Mouse (Mus musculus): ENCODE data around the gene Atg9b. TPM values are rescaled to one million over a fixed set of nuclear protein-coding genes. Genes with fewer than 3 reads are reported as not detected.

Gene Atg9b
- polyA plus RNA-seq, 1 experiment from 2014 or later = 0.46 TPM

GRCm38 (mm10) chr5:24412063-24412462, 20.1 kb upstream of the Atg9b start:
- WGBS = 81% methylated on average over 2 of the region's 2 CpGs
- no peak for ATAC-seq (ENCODE audit: low read depth)
- H3K4me1 ChIP-seq (replicated peaks; ENCODE audit: control insufficient read depth, insufficient read depth, low read length) = 0 out of 2 replicates have a peak, but pooled peaks cover 4% of the 10 kb centered on the region
- no peak overlapping the region for H3K4me3 ChIP-seq (ENCODE audit: low read length)
- H3K9ac ChIP-seq (ENCODE audit: low read length) = no peak overlapping the region
- no peaks in the 10 kb centered on the region for H3K27me3 ChIP-seq (ENCODE audit: control insufficient read depth, insufficient read depth, low read depth, low read length)
- no peaks in the 10 kb centered on the region for H3K36me3 ChIP-seq (ENCODE audit: control insufficient read depth, insufficient read depth, low read length)
- H3K27ac ChIP-seq (ENCODE audit: low read length) = no peak overlapping the region
- no peaks in the 10 kb centered on the region for H3K9me3 ChIP-seq (ENCODE audit: control insufficient read depth, low read length)
- H3K4me2 ChIP-seq (ENCODE audit: low read depth, low read length) = no peak overlapping the region

GRCm38 (mm10) chr5:24409466-24409865, 17.5 kb upstream of the Atg9b start:
- H3K9me3 ChIP-seq (ENCODE audit: control insufficient read depth, low read length) = no peaks in the 10 kb centered on the region
- H3K36me3 ChIP-seq (ENCODE audit: control insufficient read depth, insufficient read depth, low read length) = peaks cover 3% of the 10 kb centered on the region; the same call in 1 of the 2 replicates
- H3K9ac ChIP-seq (ENCODE audit: low read length) = no peak overlapping the region
- no peak overlapping the region for H3K4me3 ChIP-seq (ENCODE audit: low read length)
- H3K4me2 ChIP-seq (ENCODE audit: low read depth, low read length) = no peak overlapping the region
- ATAC-seq (ENCODE audit: low read depth) = no peak
- WGBS = 72% methylated on average over 2 of the region's 2 CpGs
- H3K27me3 ChIP-seq (ENCODE audit: control insufficient read depth, insufficient read depth, low read depth, low read length) = no peaks in the 10 kb centered on the region
- no peaks in the 10 kb centered on the region for H3K4me1 ChIP-seq (replicated peaks; ENCODE audit: control insufficient read depth, insufficient read depth, low read length)
- no peak overlapping the region for H3K27ac ChIP-seq (ENCODE audit: low read length)

DNA sequence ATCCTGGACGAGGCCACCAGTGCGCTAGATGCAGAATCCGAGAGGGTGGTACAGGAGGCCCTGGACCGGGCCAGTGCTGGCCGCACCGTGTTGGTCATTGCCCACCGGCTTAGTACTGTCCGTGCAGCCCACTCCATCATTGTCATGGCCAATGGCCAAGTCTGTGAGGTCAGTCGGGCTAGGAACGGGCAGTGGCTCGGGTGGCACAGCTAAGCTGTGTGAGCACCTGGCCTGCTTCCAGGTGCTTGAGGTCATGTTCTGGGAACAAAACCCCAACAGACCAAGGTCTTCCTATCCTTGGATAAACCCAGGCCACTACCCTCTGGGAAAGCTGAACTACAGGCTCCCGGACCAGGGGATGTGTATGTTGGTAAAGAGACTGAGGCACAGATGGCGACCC, 16.7 kb upstream of the Atg9b start:
- no peak for ATAC-seq (ENCODE audit: low read depth)
- Histone ChIP-seq H3K9ac (ENCODE audit: low read length) (no peak overlapping the region), H3K4me1 (replicated peaks; ENCODE audit: control insufficient read depth, insufficient read depth, low read length) (no peaks in the 10 kb centered on the region), H3K27ac (ENCODE audit: low read length) (no peak overlapping the region), H3K4me3 (ENCODE audit: low read length) (no peak overlapping the region), H3K36me3 (ENCODE audit: control insufficient read depth, insufficient read depth, low read length) (peaks cover 3% of the 10 kb centered on the region; the same call in 1 of the 2 replicates), H3K9me3 (ENCODE audit: control insufficient read depth, low read length) (no peaks in the 10 kb centered on the region), H3K27me3 (ENCODE audit: control insufficient read depth, insufficient read depth, low read depth, low read length) (no peaks in the 10 kb centered on the region), H3K4me2 (ENCODE audit: low read depth, low read length) (no peak overlapping the region)
- WGBS = 82% methylated on average over 13 of the region's 13 CpGs

DNA sequence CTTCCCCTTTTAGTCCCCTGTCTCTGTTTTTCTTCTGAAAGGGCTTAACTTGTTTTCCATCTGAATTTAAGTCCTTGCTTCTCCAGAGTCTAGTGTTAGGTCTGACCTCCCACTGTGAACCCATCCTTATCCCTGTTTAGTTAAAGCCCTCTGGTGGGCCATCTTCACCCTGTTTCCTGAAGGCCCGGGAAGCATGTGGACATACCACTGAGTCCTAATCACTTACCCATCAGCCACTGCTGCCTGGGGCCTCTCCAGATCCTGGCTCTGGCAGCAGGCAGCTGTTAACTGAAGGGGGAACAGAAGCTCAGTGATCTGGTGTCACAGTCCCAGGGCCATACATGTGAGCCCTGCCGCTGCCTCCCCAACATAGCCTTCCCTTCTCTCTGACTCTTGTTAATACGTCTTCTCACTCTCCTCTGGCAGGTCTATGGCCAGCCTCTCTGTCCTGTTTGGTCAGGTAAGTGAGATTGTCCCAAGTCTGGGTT, 13.5 kb upstream of the Atg9b start:
- 58% methylated on average over 3 of the region's 3 CpGs for WGBS
- Histone ChIP-seq H3K9me3 (ENCODE audit: control insufficient read depth, low read length) (no peaks in the 10 kb centered on the region), H3K27ac (ENCODE audit: low read length) (no peak overlapping the region), H3K9ac (ENCODE audit: low read length) (no peak overlapping the region), H3K27me3 (ENCODE audit: control insufficient read depth, insufficient read depth, low read depth, low read length) (no peaks in the 10 kb centered on the region), H3K4me2 (ENCODE audit: low read depth, low read length) (no peak overlapping the region), H3K4me3 (ENCODE audit: low read length) (no peak overlapping the region), H3K36me3 (ENCODE audit: control insufficient read depth, insufficient read depth, low read length) (peaks cover 9% of the 10 kb centered on the region), H3K4me1 (replicated peaks; ENCODE audit: control insufficient read depth, insufficient read depth, low read length) (no peaks in the 10 kb centered on the region)
- ATAC-seq (ENCODE audit: low read depth) = no peak

GRCm38 (mm10) chr5:24404594-24405360, 12.8 kb upstream of the Atg9b start:
- Histone ChIP-seq H3K9me3 (ENCODE audit: control insufficient read depth, low read length) (no peaks in the 10 kb centered on the region), H3K9ac (ENCODE audit: low read length) (no peak overlapping the region), H3K4me3 (ENCODE audit: low read length) (no peak overlapping the region), H3K4me2 (ENCODE audit: low read depth, low read length) (no peak overlapping the region), H3K27me3 (ENCODE audit: control insufficient read depth, insufficient read depth, low read depth, low read length) (no peaks in the 10 kb centered on the region), H3K27ac (ENCODE audit: low read length) (no peak overlapping the region), H3K4me1 (replicated peaks; ENCODE audit: control insufficient read depth, insufficient read depth, low read length) (no peaks in the 10 kb centered on the region), H3K36me3 (ENCODE audit: control insufficient read depth, insufficient read depth, low read length) (peaks cover 9% of the 10 kb centered on the region)
- WGBS = 78% methylated on average over 6 of the region's 6 CpGs
- no peak for ATAC-seq (ENCODE audit: low read depth)

- no peak overlapping the region for H3K4me2 ChIP-seq (ENCODE audit: low read depth, low read length)
- no peaks in the 10 kb centered on the region for H3K9me3 ChIP-seq (ENCODE audit: control insufficient read depth, low read length)
- H3K27me3 ChIP-seq (ENCODE audit: control insufficient read depth, insufficient read depth, low read depth, low read length) = no peaks in the 10 kb centered on the region
- ATAC-seq (ENCODE audit: low read depth) = peak; percentile 20; the same call in 1 of the 2 replicates
- no peak overlapping the region for H3K4me3 ChIP-seq (ENCODE audit: low read length)
- H3K4me1 ChIP-seq (replicated peaks; ENCODE audit: control insufficient read depth, insufficient read depth, low read length) = no peaks in the 10 kb centered on the region
- H3K36me3 ChIP-seq (ENCODE audit: control insufficient read depth, insufficient read depth, low read length) = peaks cover 11% of the 10 kb centered on the region
- 69% methylated on average over 9 of the region's 9 CpGs for WGBS
- no peak overlapping the region for H3K9ac ChIP-seq (ENCODE audit: low read length)
- H3K27ac ChIP-seq (ENCODE audit: low read length) = no peak overlapping the region
These were observed 10.0 kb upstream of the Atg9b start for GRCm38 (mm10) chr5:24401969-24402368.

- no peak for ATAC-seq (ENCODE audit: low read depth)
- no peaks in the 10 kb centered on the region for H3K4me1 ChIP-seq (replicated peaks; ENCODE audit: control insufficient read depth, insufficient read depth, low read length)
- H3K27ac ChIP-seq (ENCODE audit: low read length) = no peak overlapping the region
- no peak overlapping the region for H3K9ac ChIP-seq (ENCODE audit: low read length)
- no peaks in the 10 kb centered on the region for H3K9me3 ChIP-seq (ENCODE audit: control insufficient read depth, low read length)
- WGBS = 90% methylated on average over 5 of the region's 5 CpGs
- no peak overlapping the region for H3K4me2 ChIP-seq (ENCODE audit: low read depth, low read length)
- peaks cover 8% of the 10 kb centered on the region for H3K36me3 ChIP-seq (ENCODE audit: control insufficient read depth, insufficient read depth, low read length)
- no peak overlapping the region for H3K4me3 ChIP-seq (ENCODE audit: low read length)
- H3K27me3 ChIP-seq (ENCODE audit: control insufficient read depth, insufficient read depth, low read depth, low read length) = no peaks in the 10 kb centered on the region
These were observed 9.1 kb upstream of the Atg9b start for GRCm38 (mm10) chr5:24400911-24401605.

GRCm38 (mm10) chr5:24400362-24400761, 8.4 kb upstream of the Atg9b start:
- Histone ChIP-seq H3K4me2 (ENCODE audit: low read depth, low read length) (no peak overlapping the region), H3K36me3 (ENCODE audit: control insufficient read depth, insufficient read depth, low read length) (peaks cover 8% of the 10 kb centered on the region), H3K27ac (ENCODE audit: low read length) (no peak overlapping the region), H3K27me3 (ENCODE audit: control insufficient read depth, insufficient read depth, low read depth, low read length) (no peaks in the 10 kb centered on the region), H3K4me1 (replicated peaks; ENCODE audit: control insufficient read depth, insufficient read depth, low read length) (no peaks in the 10 kb centered on the region), H3K9me3 (ENCODE audit: control insufficient read depth, low read length) (no peaks in the 10 kb centered on the region), H3K4me3 (ENCODE audit: low read length) (no peak overlapping the region), H3K9ac (ENCODE audit: low read length) (no peak overlapping the region)
- no peak for ATAC-seq (ENCODE audit: low read depth)
- WGBS = 81% methylated on average over 11 of the region's 11 CpGs

DNA sequence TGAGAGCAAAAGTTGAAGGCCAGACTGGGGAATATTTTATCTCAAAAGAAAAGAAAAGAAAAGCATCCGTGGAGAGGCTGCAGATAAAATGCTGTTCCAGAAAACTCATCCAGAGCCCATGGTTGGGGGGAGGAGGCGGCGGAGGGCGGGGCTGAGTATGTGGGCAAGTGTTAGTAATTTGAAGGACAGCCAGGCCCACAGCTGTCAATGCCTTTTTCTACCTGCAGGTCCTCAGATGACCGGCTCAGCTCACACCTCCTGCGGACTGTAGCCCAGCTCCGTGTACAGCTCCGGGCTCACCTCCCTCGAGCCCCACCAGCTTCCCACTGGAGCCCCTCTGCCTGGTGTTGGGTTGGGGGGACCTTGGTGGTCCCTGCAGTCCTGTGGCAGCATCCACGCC, 7.7 kb upstream of the Atg9b start:
- no peak overlapping the region for H3K27ac ChIP-seq (ENCODE audit: low read length)
- H3K4me3 ChIP-seq (ENCODE audit: low read length) = no peak overlapping the region
- H3K36me3 ChIP-seq (ENCODE audit: control insufficient read depth, insufficient read depth, low read length) = peaks cover 8% of the 10 kb centered on the region
- H3K9ac ChIP-seq (ENCODE audit: low read length) = no peak overlapping the region
- H3K4me2 ChIP-seq (ENCODE audit: low read depth, low read length) = no peak overlapping the region
- H3K27me3 ChIP-seq (ENCODE audit: control insufficient read depth, insufficient read depth, low read depth, low read length) = no peaks in the 10 kb centered on the region
- no peaks in the 10 kb centered on the region for H3K9me3 ChIP-seq (ENCODE audit: control insufficient read depth, low read length)
- 0 out of 2 replicates have a peak, but pooled peaks cover 4% of the 10 kb centered on the region for H3K4me1 ChIP-seq (replicated peaks; ENCODE audit: control insufficient read depth, insufficient read depth, low read length)
- WGBS = 85% methylated on average over 10 of the region's 10 CpGs
- ATAC-seq (ENCODE audit: low read depth) = no peak

Measured in lung, embryonic 16.5 days (tissue).